Mouse (Mus musculus) adrenal gland, adult (tissue): Measurements from ENCODE around the gene Olfr1208.

Experiments used
- DNase-seq, 2 experiments: peaks; one replicate each; pipeline ENCODE4 v3.0.0; 2022 to 2023; ENCODE audit warnings: low spot score in 1 of 2; ENCODE audit not compliant: inconsistent age in 2 of 2

The Olfr1208 gene

DNA sequence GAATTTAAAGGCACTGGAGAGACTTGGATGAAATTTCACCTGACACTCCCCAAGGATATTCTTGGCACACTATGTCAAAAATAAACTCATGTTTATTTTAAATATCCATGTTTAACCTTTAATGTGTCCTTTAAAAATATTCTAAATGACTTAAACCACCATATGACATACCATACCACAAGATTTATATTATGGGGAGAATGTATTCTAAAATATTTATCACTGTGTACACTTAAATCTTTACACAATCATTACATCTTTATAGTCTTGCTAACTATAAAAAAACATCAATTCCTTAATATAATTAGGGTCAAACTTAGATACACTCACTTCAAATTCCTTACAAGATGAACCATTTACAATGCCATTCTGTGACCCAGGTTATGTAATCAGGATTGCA, at the start of gene Olfr1208:
Gene Olfr1208 (minus strand): TSS at position 101 of the 400 bp plus-strand sequence.
- no peak for DNase-seq

DNA sequence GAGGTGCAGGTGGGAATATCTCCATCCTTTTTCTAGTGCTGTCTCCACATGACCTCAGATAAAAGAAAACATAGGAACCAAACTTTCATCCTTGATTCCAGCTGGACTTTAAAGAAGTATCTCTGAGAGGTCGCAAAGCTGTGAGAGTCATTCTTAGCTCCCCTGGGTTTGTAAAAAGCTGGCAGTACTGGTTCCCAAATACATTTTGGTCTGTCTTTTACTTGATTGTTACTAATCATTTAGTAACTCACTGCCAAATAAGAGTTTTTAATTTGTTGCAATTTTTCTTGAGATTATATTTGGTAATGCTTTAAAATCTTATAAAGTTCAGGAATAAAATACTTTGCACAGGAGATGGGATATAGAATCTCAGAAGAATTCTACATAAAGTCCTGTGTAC, 35.9 kb upstream of the Olfr1208 start, which contains the start of gene Olfr1211:
Gene Olfr1211 (minus strand): TSS at position 101 of the 400 bp plus-strand sequence.
- DNase-seq = no peak

DNA sequence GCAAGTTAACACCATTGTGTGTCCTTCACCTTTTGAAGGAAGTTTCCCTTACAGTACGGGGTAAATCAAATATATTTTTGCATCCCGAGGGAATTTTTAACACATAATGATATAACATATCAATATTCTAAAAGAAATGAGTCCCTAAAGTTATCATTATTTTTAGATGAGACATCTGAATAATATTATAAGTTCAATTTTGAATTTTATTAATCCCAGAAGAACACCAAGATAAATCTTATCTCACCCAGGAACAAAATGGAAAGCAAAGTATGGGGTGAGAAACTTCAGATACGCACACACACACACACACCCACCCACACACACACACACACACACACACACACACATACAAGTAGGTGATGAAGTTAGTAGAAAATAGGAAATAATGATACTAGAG, 12.9 kb upstream of the Olfr1208 start, which contains the start of gene Olfr1209:
Gene Olfr1209 (minus strand): TSS at position 101 of the 400 bp plus-strand sequence.
- DNase-seq = no peak

DNA sequence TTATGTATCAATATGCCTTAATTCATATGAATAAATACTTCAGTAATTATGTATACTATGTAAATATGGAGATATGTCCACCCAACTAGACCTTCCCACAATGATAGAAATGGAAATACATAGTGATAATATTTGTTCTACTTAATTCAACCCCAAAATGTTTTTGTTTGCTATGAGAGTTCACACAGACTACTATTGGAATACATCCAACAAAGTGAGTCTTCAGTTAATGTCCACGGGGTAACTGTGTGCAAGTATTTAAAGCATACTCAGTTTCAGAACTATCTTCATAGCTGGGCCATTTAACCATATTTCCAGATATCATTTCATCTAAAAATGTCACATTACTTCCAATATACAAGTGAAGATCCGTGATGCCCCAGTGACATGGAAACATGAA, 39.2 kb downstream of the Olfr1208 start, which contains the start of gene Olfr1206:
Gene Olfr1206 (plus strand): TSS at position 301 of the 400 bp plus-strand sequence.
- DNase-seq = no peak

DNA sequence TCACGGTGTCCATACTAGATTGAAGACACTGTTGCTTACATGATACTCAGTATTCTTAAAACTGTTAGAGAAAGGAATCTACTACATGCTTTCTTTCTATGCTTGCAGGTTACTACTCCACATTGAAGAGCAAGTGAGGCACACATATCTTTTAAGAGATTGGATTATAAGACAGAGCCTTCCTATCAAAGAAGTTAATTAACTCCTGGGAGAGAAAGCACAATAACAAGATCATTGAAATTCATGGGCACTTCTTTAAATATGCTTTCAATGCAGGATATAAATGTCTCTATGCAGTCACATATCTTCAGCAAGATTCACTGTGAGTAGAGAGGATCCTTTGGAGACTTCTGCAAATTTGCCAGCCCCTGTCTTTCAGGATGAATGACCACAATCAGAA, 53.1 kb downstream of the Olfr1208 start, which contains the start of gene Olfr1204:
Gene Olfr1204 (plus strand): TSS at position 301 of the 400 bp plus-strand sequence.
- no peak for DNase-seq
